Mouse (Mus musculus) cerebellum, adult 8-10 months (tissue): ENCODE measurements at regions not wholly inside any gene's neighbourhood (a gene's known extent, or its start where the extent isn't known, plus 50 kb on each side); places are given as distances from the start of the nearest gene placed in this dataset.

Source experiments
- DNase-seq: peaks from one replicate; pipeline ENCODE4 v3.0.0; 2022

DNA sequence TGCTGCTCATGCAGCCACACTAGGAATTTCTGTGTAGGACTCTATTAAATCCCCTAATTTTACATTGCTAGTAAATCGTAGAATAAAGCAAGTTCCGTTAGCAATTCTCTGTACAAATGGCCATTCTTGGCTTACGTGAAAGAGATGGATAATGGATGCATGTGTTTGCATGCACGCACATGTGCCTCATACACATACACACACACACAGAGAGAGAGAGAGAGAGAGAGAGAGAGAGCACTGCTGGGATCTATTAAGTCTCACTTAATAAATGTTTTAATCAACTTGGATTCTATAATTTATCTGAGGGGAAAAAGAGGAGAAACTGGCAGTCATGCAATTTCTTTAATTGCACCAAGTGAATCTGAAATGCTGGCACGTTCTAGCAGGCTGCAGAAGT is 244.5 kb upstream of the Spred2 start:
- no peak for DNase-seq

DNA sequence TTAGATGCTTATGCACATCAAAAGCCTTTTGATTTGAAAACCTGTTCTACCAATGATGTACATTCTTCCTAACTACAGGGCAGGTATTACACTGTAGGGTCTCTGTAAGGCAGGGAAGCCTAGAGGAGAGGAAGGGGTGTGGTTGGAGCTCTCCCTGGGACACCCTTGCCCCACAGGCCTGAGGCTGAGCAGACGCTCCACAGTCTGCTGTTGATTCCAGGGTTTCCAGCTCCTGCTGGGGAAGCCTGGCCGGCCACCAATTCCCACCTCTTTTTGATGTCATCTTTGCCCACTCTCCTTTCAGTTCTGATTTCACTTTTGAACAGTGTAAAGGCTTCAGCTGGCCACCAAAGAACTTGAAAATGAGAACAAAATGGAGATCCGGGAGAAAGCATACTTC is 223.0 kb upstream of the Spred2 start:
- no peak for DNase-seq

DNA sequence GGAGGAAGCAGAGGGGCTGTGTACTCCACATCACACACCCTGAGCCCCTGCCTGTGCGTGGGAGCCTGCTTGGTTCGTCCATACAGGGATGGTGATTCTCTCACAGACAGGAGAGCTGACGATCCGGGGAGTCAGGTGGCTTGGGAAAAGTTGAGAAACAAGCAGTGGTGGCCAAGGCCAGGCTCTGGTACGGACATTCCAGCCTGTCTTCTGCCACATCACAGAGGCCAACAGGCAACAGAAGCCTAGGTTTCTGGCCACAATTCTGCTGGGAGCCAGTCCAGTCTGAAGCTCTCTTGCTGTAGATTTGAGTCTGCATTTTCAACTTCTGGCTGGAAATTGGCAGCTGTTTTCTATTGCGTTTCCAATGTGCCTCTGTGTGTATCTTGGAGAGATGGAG is 215.4 kb upstream of the Spred2 start:
- DNase-seq: no peak

DNA sequence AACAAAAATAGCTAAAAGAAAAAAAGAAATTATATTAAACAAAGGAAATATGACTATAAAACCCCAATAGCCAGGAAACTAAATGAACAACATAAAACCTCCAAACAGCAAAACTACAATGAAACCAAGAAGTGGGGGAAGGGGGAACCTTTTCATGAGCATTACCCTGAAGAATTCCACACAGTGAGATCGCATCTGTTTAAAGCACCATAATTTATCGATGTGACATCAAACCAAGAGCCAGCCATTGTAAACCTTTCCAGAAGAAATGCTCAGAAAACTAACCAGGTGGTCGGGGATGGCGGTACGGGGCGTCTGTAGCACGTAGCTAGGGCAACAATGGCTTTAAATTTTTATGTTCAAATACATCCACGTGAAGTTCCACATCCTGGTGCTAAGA is 214.8 kb upstream of the Spred2 start:
- no peak for DNase-seq

DNA sequence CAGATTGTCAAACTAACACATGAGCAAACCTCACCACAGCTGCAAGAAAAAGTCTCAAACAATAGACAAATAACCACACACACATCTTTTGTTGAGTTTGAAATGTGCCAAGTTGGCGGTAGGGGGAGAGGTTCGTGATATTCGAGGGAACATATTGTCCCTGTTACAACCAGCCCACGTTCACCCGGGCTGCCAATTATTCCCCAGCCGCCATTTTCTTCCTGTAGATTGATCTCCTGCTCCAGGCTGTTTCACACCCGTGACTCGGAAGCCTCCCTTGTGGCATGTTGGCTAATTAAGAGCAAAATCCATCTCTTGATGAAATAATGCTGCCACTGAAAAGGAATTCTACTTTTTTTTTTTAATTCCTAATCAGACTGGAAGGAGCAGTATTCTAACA is 211.1 kb upstream of the Spred2 start:
- DNase-seq: no peak

DNA sequence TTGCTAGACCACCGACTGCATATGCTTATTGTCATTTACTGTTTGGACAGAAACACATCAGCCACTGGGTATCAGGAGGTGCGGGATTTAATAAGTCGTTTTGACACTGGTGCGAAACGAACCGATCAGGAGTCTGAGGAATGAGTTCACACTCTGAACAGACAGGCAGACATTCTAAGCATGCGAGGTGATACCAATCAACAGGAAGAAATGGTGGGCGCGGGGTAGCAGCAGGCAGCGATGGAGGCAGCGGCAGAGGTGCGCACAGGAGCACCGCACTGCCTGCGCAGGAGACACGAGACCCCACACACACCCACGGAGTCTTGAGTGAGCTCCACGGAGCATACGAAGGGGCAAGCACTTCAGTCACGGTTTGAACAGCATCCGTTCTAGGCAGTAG is 210.6 kb upstream of the Spred2 start:
- DNase-seq: no peak

DNA sequence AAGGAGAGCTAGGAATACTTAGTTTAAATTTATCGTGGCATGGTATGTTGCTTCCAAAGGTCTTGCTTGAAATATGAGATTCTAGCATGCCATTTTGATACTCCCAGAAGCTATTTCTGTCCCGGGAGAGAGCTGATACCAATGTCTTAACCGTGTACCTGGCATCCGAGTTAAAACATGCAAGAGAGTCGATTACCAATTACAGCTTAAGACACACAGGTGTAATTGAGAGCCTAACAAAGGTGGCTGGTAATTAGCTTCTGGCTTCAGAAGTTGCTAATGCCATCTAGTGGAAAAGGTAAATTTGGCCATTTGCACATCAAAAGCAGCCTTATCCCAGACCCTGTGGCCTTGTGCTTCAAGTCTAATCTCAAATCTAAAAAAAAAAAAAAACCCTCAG is 210.0 kb upstream of the Spred2 start:
- no peak for DNase-seq

DNA sequence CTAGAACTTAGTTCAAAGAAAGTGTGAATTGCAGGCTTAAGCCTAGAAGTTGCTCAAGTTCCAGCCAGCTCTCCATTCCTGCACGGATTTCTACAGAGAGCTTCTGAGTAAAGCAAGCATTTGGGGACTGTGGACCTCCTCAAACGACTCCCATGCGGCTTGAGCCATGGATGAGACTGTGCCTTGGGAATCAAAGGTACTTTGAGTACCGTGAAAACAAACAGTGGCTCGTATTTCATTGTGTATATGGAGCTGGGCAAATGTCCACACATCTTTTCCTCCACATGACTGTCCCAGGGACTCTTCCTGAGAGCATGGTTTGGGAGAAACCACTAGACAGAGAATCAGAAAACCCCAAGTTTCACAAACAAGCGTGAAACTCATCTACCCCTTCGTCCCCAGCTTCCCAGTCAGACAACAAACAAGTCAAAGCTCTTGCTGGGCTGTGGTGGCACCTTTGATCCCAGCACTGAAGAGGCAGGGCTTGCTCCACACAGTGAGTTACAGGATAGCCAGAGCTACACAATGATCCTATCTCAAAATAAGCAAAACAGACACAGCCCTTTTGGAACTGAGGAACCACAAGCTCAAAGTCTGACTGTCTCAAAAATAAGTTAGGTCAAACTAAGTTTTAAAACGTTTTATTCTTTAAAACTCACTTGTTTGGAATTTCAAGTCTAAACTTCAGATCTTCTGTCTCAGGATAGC is 209.1 kb upstream of the Spred2 start:
- DNase-seq: no peak

DNA sequence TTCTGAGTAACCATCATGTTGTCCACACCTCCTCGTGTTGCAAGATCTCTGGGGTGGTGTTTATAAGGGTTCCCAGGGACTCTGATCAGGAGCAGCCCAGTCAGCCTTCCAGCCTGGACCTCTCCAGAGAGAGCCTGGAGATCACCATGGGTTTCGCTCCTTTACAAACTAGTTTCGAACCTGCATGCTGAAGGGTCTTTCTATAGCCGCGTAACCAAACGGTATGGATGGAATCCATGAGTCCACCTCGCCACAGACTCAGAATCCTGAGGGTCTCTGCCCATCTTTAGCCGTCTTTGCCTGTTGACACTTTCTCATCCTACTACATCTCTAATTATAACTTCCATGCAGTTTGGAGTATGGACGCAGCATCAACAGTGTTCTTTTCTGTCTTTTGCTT is 206.0 kb upstream of the Spred2 start:
- DNase-seq: no peak

DNA sequence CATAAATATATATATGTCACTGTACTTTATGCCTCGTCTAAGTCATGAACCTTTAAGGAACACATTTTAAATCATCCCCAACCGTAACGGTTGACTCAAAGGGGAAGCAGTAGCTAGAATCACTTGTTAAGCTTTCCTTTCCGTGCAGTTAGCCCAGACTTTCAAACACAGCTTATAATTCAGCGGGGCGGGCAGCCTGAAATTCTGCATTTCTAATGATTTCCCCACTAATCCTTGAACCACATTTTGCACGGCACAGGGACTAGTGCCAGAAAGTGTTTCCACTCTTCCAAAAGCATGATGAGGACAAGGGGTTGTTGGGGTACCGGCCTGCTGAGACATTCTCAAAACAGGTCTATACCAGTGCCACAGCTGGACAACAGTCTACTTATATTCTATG is 195.1 kb upstream of the Spred2 start:
- no peak for DNase-seq

DNA sequence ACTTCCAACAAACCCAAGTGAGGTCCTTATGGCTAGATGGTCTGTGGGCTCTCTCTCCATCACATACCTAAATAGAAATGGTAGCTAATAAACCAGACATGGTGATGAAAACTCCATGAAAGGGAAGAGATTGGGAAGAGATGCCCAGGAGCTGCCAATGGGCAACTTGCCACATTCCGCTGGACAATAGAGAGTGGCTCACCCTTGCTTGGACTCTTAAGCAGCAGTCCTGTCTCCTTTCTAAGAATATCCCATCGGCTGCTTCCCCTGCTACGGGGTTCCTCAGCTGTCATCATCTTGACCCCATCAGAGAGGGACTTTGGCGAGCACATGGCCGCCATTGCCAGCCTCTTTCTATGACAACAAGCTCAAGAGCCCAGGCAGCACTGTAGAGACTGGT is 193.4 kb upstream of the Spred2 start:
- DNase-seq: no peak

DNA sequence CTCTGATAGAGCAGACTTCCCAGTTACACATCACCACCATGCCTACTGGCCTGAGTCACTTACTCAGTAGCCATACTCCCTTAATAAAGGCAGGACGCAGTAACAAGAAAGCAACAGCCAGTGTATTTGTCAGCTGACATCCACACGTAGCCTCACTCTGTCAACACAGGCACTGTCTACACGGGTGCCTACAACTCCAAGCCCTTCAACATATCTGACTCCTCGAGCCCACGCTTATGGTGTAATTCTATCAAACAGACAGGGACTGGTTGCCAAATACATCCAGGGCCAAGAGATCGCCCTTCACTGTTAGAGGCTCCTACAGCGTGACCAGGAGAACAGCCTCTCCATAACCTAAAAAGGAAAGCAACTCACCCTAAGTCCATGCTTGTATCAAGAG is 188.1 kb upstream of the Spred2 start:
- DNase-seq: no peak

DNA sequence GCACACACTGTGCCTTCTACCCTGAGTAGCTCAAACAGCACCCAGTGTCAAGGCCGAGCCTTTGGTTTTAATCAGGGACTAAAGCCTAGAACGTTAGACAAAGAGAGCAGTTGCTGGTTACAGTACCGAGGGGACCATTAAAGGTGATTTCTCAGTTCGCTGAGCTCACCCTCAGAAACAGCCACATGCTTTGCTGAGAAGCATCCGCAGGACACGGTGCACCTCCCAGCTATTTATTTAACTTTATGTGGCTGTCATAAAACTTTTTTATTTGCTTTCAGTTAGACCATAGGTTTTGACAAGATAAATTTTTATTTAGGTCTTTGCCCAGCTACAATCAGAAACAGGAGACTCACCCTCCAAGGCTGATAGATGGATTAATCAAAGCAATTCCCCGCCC is 187.2 kb upstream of the Spred2 start:
- no peak for DNase-seq

DNA sequence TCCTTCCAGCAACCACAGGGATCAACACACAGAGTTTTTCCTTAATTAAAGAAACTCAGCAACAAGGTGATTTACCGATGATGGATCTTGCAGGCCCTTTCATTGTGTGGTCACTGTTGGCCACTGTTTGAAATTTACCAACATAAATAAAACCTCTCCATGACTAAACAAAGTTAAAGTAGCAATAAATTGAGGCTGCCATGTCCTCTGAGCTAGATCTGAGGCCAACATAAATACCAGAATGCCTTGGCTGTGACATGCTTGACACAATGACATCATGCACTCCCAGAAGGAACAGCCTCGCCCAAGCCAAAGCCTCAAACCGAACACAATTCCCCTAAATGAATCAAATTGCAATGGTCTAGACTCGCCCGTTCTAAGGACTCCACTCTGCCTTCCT is 186.8 kb upstream of the Spred2 start:
- no peak for DNase-seq

DNA sequence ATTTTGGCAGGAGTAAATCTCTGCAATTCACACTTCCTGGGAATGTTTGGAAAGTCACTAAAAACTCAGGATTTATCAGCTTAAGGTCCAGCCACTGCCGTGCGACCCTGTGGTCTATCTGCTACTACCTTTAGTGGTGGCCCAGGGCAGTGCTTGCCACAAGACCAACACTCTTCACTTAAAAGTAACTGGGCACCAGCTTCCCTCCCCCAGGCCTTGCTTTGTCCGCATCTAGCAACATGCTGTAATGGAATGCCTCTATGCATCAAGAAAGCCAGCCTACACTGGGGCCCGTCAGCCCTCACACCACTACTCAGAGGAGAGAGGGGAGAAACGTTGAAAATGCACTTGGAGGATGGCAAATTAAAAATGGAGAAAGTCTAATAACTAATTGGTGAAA is 186.4 kb upstream of the Spred2 start:
- DNase-seq: no peak

DNA sequence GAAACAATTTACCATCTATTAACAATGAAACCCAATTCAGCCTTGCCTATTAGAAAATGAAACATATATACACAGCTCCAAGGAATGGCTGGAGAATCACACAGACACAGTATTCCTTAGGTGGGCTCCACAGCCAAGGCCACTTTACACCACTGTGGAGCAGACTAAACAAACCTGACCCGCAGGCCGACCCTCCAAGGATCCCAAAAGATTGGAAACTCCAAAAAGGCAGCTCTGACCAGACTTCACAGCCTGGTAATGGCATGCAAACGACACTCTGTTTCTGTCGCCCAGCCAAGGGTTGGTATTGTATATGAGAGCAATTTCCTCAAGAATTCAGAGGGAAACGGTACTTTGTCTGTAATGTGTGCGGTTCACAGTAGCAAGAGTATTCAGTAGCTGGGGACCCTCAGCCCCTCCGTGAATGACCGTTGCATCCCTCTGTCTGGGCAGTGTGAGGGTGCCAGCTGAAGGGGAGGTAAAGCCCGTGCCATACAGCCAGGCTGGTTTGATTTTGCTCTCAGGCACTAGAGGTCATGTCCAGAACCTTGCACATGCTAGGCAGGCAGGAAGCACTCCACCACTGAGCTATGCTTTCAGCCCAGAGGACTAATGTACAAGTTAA is 184.5 kb upstream of the Spred2 start:
- no peak for DNase-seq

DNA sequence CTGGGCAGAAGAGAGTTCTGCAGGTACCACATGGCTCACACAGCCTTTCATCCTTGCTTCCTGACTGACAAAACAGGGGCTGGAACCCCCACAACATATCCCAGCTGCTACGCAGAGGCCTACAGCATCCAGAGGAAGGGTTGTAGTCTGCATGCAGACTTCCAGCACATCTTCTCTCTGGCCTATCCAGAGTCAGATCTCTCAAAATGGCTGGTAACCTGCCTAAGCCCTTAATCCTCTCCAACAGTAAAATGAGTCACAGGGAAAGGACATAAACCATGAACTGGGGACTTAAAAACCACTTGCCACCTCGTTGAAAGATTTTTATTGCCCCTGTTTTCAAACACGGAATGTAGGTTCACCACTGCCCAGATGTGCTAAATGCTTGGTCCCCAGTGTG is 183.6 kb upstream of the Spred2 start:
- DNase-seq: no peak

DNA sequence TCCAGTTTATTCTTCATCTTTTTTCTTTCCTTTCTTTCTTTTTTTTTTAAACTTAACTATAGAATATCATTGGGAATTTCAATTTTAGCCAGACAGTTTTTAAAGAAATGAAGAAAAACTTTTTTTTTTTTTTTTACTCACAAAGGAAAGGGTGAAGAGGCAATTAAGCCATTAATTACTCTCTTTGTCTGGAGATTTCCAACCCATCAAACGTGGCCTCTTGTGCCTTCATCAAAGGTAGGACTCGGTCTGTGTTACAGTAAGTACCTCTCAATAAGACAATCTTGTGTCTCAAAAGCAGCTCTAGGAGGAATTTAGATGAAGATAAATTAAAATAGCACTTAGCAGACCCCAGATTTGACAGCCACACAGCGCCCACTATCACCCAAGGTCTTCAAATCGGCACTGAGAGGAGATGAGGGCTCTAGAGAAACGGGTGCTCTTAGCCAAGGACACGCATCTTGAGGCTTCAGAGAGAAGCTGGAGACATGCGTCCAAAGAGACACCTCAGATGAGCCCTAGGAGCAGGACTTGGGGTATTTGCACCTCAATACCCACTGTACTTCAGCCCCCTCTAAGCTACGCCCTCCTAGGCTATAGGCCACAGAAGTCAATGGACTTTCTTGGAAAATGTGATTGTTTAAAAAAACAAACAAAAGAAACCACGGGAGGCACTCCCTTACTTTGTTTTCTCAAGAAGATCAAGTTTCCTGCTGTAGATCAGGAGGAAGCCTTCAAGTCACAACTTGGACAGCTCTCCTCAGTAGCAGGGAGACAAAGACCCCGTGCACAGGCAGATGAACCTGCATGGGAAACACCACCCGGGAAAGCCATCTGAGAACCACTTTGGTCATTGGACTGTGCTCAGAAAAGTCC is 176.8 kb upstream of the Spred2 start:
- no peak for DNase-seq

DNA sequence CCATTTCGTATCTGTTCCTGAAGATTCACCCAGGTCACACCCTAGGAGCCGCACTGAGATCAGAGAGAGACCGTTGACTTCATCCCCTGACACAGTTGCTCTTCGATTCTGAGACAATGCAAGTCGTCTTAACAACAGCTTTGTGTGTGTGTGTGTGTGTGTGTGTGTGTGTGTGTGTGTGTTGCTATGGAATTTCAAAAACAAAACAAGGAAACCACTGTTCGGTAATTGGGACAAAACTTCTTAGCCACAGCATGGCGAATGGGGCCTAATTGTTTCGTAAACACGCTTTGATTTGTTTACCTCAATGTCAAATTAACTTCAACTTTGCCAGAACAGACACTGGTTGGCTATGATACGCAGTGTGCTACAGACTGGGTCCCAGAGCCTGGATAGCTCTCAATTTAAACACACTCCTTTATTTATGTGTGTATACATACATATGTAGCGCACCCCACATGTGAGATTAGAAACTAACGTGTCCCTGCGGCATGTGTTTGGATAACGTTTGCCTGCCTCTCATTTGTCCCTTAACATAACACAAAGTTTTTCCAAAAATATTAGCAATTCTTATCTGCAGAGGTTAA is 176.1 kb upstream of the Spred2 start:
- DNase-seq: no peak

DNA sequence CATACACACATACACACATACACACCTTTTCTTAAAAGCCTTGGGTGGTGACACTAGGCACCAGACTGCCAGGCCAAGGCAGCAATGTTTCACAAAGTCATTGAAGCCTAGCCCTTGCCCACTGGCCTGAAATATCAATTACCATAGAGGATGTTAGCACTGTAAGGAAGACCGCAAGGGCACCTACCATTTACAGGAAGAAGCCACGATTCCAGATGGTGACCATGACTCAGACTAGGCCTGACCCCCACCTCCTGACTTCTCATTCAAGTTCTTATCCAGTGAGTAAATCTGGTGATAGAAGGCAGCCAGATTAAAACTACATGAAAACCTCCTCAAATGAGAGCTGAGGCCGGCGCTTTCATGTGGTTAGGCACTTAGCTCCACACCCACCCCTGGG is 165.3 kb upstream of the Spred2 start:
- DNase-seq: no peak

DNA sequence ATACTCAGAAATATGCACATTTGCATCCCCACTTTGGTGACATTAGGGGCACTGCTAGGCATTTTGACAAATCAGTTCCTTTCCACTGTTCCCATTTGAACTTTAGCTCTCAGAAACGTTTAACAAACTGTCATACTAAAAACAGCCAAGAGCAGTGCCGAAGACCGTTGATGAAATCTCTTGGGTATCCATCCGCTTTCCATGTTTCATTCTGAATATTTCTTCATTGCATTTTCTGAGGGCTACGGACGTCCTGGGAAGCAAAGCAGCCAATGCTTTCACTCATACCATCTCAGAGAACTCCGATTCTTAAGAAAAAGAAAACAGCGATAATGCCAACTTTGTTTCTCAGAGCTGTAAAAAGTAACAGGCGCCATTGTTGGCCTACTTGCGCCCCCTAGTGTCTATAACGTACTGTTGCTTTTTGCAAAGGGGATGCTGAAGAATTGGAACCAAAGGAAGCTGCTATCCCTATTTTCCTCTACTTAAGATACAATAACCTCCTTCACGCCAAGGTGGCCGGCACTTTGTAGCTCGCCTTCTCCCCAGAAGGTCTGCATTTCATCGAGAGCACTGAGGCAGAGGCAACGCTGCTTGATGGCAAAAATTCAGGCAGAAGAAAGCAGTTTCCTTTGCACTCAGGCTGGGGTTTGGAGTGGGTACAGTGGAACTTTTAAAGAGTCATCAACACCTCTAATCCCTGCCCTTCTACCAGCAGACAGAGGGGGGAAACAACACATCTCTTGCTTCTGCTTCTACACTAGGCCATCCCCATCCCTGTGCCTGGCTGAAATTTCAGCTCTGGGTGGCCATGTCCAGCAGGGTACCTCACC is 163.1 kb upstream of the Spred2 start:
- DNase-seq: peak; percentile 61

DNA sequence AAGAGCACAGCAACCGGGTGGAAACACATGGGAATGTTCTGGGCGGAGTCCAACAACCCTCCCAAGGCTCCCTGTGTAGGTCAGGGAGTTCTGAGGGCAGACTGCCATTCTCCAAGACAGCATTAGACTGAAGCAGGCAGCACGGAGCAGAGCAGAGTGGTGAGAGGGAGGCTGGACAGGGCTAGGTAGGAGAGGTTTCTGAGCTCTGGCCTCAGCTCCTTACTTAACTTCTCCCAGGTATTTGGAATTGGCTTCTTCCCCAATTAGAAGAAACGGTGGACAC is 162.5 kb upstream of the Spred2 start:
- no peak for DNase-seq

DNA sequence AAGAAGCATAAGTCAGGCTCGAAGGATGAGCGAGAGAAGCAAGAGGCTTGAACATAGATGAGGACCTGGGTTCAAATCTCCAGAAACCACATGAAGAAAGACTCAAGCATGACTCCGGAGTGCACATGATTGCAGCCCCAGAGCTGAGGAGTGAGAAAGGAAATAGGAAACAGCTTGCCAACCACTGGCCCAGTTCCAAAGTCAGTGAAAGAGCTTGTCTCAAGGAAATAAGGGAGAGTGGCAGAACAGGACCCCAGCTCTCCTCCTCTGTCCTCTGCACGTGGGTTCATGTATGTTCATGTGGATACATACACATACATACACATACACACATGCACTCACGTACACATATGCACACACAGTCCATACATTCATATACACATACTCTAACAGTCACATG is 156.9 kb upstream of the Spred2 start:
- no peak for DNase-seq
